Comparison of ENCODE assay signal across 8 mouse cellular contexts in the genomic region with DNA sequence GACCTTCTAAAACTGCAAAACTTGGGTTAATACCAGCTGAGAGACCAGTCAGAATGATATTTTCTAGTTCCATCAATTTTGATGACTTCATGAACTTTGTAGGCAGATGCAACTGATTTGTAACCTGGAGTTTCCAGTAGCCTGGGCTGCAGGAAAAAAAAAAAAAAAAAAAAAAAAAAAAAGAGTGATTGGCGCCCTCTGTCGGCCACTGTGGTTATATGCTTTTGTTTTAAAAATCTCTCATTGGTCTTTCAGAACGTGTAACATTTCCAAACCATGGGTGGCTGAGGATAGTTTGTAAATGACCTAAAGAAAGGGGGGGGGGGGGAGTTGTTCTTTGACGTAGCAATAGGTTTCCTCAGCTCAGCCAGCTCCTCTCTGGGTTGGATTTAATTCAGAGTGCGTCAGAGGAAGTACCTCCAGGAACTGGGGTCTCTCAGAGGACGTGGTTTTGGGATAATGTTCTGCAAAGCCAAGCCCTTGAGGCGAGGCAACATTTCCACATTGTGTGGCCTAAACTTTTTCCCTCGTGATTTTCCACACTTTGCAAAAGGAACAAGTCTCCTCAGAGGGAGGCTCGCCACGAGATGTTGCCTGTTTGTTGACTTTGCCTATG. TPM values are rescaled to one million over a fixed set of nuclear protein-coding genes. Genes with fewer than 3 reads are reported as not detected.
A peak's percentile ranks its signal among the peaks of the same experiment; 100 is the strongest.
DNase-seq lines count a peak whose midpoint lies in the region; ATAC-seq and TF ChIP-seq lines count a peak whose summit lies in the region.

No protein-coding gene starts in this region.

- no peak for DNase-seq in heart, embryonic 10.5 days (ENCODE audit: low spot score)
- no peak for DNase-seq in heart, adult 8-10 months (ENCODE audit: low spot score)
- DNase-seq in Patski (ENCODE audit: low read depth, low spot score): peak; percentile 33
- DNase-seq in lung, postnatal 14 days: peak; percentile 35
- DNase-seq in left cerebral cortex, adult 9 months (ENCODE audit: low spot score in 2 of 2): no peak

- H3K36me3 ChIP-seq in heart, embryonic 10.5 days: no peaks in the 10 kb centered on the region
- H3K36me3 ChIP-seq in embryonic facial prominence, embryonic 15.5 days: no peaks in the 10 kb centered on the region
- H3K36me3 ChIP-seq in hindbrain, embryonic 16.5 days (ENCODE audit: control insufficient read depth, insufficient read depth, low read length): no peaks in the 10 kb centered on the region
- no peaks in the 10 kb centered on the region for H3K36me3 ChIP-seq in stomach, embryonic 15.5 days

- peak overlapping the region; percentile 18; the same call in 1 of the 2 replicates for H3K4me3 ChIP-seq in heart, embryonic 10.5 days
- no peak overlapping the region for H3K4me3 ChIP-seq in embryonic facial prominence, embryonic 15.5 days (replicated peaks)
- no peak overlapping the region for H3K4me3 ChIP-seq in hindbrain, embryonic 16.5 days (ENCODE audit: low read length)
- H3K4me3 ChIP-seq in stomach, embryonic 15.5 days (replicated peaks): no peak overlapping the region

- WGBS in heart, embryonic 10.5 days: 35% methylated on average over 10 of the region's 10 CpGs
- 28% methylated on average over 10 of the region's 10 CpGs for WGBS in embryonic facial prominence, embryonic 15.5 days
- 33% methylated on average over 10 of the region's 10 CpGs for WGBS in hindbrain, embryonic 16.5 days
- WGBS in stomach, embryonic 15.5 days: 29% methylated on average over 10 of the region's 10 CpGs

- peak overlapping the region; percentile 35 for H3K4me2 ChIP-seq in embryonic facial prominence, embryonic 15.5 days (replicated peaks)
- H3K4me2 ChIP-seq in hindbrain, embryonic 16.5 days (ENCODE audit: low read length): peak overlapping the region; percentile 38
- peak overlapping the region; percentile 27; the same call in 1 of the 2 replicates for H3K4me2 ChIP-seq in stomach, embryonic 15.5 days

- no peaks in the 10 kb centered on the region for H3K27me3 ChIP-seq in heart, embryonic 10.5 days (ENCODE audit: insufficient read depth, poor library complexity, severe bottlenecking)
- no peaks in the 10 kb centered on the region for H3K27me3 ChIP-seq in Patski
- H3K27me3 ChIP-seq in embryonic facial prominence, embryonic 15.5 days: no peaks in the 10 kb centered on the region
- H3K27me3 ChIP-seq in hindbrain, embryonic 16.5 days (replicated peaks; ENCODE audit: control insufficient read depth, insufficient read depth, low read length): no peaks in the 10 kb centered on the region
- no peaks in the 10 kb centered on the region for H3K27me3 ChIP-seq in stomach, embryonic 15.5 days (replicated peaks)

- H3K4me1 ChIP-seq in heart, embryonic 10.5 days: peaks cover 9% of the 10 kb centered on the region
- H3K4me1 ChIP-seq in embryonic facial prominence, embryonic 15.5 days: peaks cover 5% of the 10 kb centered on the region; the same call in 1 of the 2 replicates
- no peaks in the 10 kb centered on the region for H3K4me1 ChIP-seq in hindbrain, embryonic 16.5 days (ENCODE audit: control insufficient read depth, insufficient read depth, low read depth, low read length)
- H3K4me1 ChIP-seq in stomach, embryonic 15.5 days: 0 out of 2 replicates have a peak, but pooled peaks cover 5% of the 10 kb centered on the region

- no peak overlapping the region for H3K27ac ChIP-seq in heart, embryonic 10.5 days
- no peak overlapping the region for H3K27ac ChIP-seq in embryonic facial prominence, embryonic 15.5 days (replicated peaks)
- H3K27ac ChIP-seq in hindbrain, embryonic 16.5 days (ENCODE audit: low read depth, low read length): no peak overlapping the region
- H3K27ac ChIP-seq in stomach, embryonic 15.5 days: no peak overlapping the region

- H3K9ac ChIP-seq in embryonic facial prominence, embryonic 15.5 days: no peak overlapping the region
- no peak overlapping the region for H3K9ac ChIP-seq in hindbrain, embryonic 16.5 days (ENCODE audit: low read depth, low read length)
- no peak overlapping the region for H3K9ac ChIP-seq in stomach, embryonic 15.5 days

- CTCF ChIA-PET in Patski (lab: Charles Lee): interaction anchor here (0.7 to 6.9 kb wide), 25 partner anchors 8 to 332 kb away, joined by 3 to 55 read pairs (median 3); a partner anchor contains a TSS

- in situ Hi-C loops in Patski (cut with MboI; ENCODE audit: low pct_unique_long_range_greater_than_20kb): no loop called here

- POLR2A ChIA-PET in Patski (lab: Charles Lee): interaction anchor here (1.2 to 2.6 kb wide), 2 partner anchors 53 to 106 kb away, joined by 4 to 9 read pairs; a partner anchor contains a TSS

- ATAC-seq in Patski: no peak
- no peak for ATAC-seq in embryonic facial prominence, embryonic 15.5 days (ENCODE audit: insufficient number of reproducible peaks, low FRiP score, low TSS enrichment, low read depth)
- no peak for ATAC-seq in hindbrain, embryonic 16.5 days
- ATAC-seq in stomach, embryonic 15.5 days (ENCODE audit: insufficient read depth, low FRiP score, low read depth): no peak

- H3K9me3 ChIP-seq in heart, embryonic 10.5 days: no peaks in the 10 kb centered on the region
- no peaks in the 10 kb centered on the region for H3K9me3 ChIP-seq in embryonic facial prominence, embryonic 15.5 days (replicated peaks)
- H3K9me3 ChIP-seq in hindbrain, embryonic 16.5 days (ENCODE audit: control insufficient read depth, low read length): no peaks in the 10 kb centered on the region
- H3K9me3 ChIP-seq in stomach, embryonic 15.5 days: no peaks in the 10 kb centered on the region

- no peak for TF ChIP-seq CTCF in Patski (IDR thresholded peaks at IDR 0.05)

RNA-seq across cellular contexts. Expression of a gene that starts 7.0 kb away (rescaled TPM):
- 0.63 and 19.7 TPM in 2 replicates for polyA plus RNA-seq in heart, embryonic 10.5 days (2016; fragmentation: Nextera tagmentation; extraction: Ambion mirVana)
- not detected for total RNA-seq in heart, adult 8-10 months (2022)
- 0.06 TPM for polyA plus RNA-seq in Patski (2021)
- not detected in 2 replicates for polyA plus RNA-seq in embryonic facial prominence, embryonic 15.5 days (2015; fragmentation: Nextera tagmentation; extraction: Ambion mirVana)
- not detected in 2 replicates for polyA plus RNA-seq in hindbrain, embryonic 16.5 days (2015; fragmentation: Nextera tagmentation; extraction: Ambion mirVana)
- polyA plus RNA-seq in stomach, embryonic 15.5 days (2015; fragmentation: Nextera tagmentation; extraction: Ambion mirVana): 7.3 and 16.8 TPM in 2 replicates

RNA-seq across cellular contexts. Expression of a gene that starts 52.8 kb away (rescaled TPM):
- 40.2 and 52.2 TPM in 2 replicates for polyA plus RNA-seq in heart, embryonic 10.5 days (2016; fragmentation: Nextera tagmentation; extraction: Ambion mirVana)
- 10 to 100 TPM; 39.7 to 57.5 (median 49.8) TPM for total RNA-seq in heart, adult 8-10 months (2022)
- 49.3 TPM for polyA plus RNA-seq in Patski (2021)
- polyA plus RNA-seq in embryonic facial prominence, embryonic 15.5 days (2015; fragmentation: Nextera tagmentation; extraction: Ambion mirVana): 36.1 and 42.1 TPM in 2 replicates
- 33.1 and 39.7 TPM in 2 replicates for polyA plus RNA-seq in hindbrain, embryonic 16.5 days (2015; fragmentation: Nextera tagmentation; extraction: Ambion mirVana)
- 55.9 and 56.3 TPM in 2 replicates for polyA plus RNA-seq in stomach, embryonic 15.5 days (2015; fragmentation: Nextera tagmentation; extraction: Ambion mirVana)

Comparison
In these comparisons a context has a peak if more than half of its experiments do, and no peak if none do; other contexts are left out.
1. DNase-seq: peak in Patski (single experiment) and lung, postnatal 14 days (single experiment); none in heart, embryonic 10.5 days (single experiment), heart, adult 8-10 months (single experiment) and left cerebral cortex, adult 9 months (0 of 2).
2. Peak in every context shown above with its lines, with median percentiles within 50 percentile points of each other: H3K4me2 ChIP-seq.